Mouse (Mus musculus) Patski (cell line): ENCODE results near the gene Nhlh1. TPM values are rescaled to one million over a fixed set of nuclear protein-coding genes. Genes with fewer than 3 reads are reported as not detected.

Source experiments
- ATAC-seq: fragments of 100-300 bp; one replicate; pipeline ENCODE4 v1.8.0; 2021
- CTCF ChIA-PET: fragments of 350-600 bp; sonication (Branson Sonifier 250); formaldehyde crosslinking; loops from one replicate; lab custom pipeline; 2022; ENCODE audit warnings: inconsistent platforms; lab: Charles Lee
- POLR2A ChIA-PET: fragments of 350-600 bp; sonication (Branson Sonifier 250); formaldehyde crosslinking; loops from one replicate; lab custom pipeline; 2022; ENCODE audit warnings: antibody characterized with exemption, inconsistent platforms; lab: Charles Lee
- DNase-seq: peaks from one replicate; pipeline ENCODE4 v3.0.0-alpha.2; 2011; ENCODE audit warnings: low read depth, low spot score
- H3K27me3 ChIP-seq: fragments of 371-371 bp; one replicate; pipeline ENCODE4 v1.5.1; 2021
- CTCF ChIP-seq: fragments of 100-300 bp; IDR thresholded peaks from one replicate; pipeline ENCODE4 v1.5.1; 2021
- in situ Hi-C: fragments of 300-500 bp; cut with MboI; formaldehyde crosslinking; loops from 3 replicates; pipeline ENCODE4 v1.11.1; 2018; ENCODE audit warnings: low pct_unique_long_range_greater_than_20kb, mixed read lengths
- polyA plus RNA-seq: library from polyadenylated mRNA; unstranded; gene quantifications from one replicate; pipeline ENCODE4 v1.2.3, GENCODE M21; 2021

Nhlh1 gene
- polyA plus RNA-seq, 1 experiment from 2014 or later, result not detected

DNA sequence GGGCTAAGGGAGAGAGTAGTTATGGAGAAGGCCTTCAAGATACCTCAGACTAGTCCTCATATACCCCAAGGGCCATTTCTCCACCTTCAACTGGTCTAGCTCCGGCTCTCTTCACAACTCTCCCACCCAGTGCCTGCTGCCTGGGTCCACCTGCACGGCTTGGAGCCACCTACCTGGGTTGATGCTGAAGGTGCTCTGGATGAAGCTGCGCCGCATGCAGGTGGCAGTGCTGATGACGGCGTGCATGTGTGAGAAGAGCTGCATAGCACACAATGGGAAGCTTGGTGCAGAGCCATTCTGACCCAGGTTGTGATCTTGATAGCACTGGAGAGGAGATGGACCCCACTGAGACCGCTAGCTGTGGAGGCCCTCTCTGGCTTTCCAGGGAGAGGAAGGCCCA, 15.2 kb upstream of the Nhlh1 start:
- in situ Hi-C loops, result no loop called here
- no peak for TF ChIP-seq CTCF
- no peaks in the 10 kb centered on the region for H3K27me3 ChIP-seq
- no peak for DNase-seq
- POLR2A ChIA-PET, result no interaction called here
- CTCF ChIA-PET, result no interaction called here
- no peak for ATAC-seq

DNA sequence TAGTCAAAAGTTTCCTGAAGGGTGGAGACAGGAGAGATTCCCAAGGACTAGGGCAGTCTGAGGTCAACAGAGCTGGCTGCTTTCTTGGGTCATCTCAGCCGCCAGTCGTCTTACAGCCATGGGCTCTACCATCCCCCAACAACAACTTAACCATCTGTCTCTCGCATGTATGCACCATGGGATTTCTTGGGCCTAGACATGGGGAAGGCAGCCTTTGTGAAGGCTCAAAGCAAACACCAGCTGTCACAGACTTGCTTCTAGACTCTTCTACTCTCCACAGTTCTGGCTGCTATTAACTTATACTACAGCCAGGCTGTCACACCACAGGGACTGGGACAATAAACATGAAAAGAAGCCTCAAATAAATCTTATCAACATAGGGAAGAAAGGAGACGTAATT, 14.2 kb upstream of the Nhlh1 start:
- H3K27me3 ChIP-seq, result no peaks in the 10 kb centered on the region
- no peak for TF ChIP-seq CTCF
- CTCF ChIA-PET, result no interaction called here
- POLR2A ChIA-PET, result interaction anchor here (1.4 kb wide), 1 partner anchor 12 kb away, joined by 3 read pairs; the partner anchor contains the start of gene Ncstn
- in situ Hi-C loops, result no loop called here
- no peak for ATAC-seq
- DNase-seq, result no peak

GRCm38 (mm10) chr1:172070227-172070626, 12.9 kb upstream of the Nhlh1 start:
- ATAC-seq, result peak; percentile 15
- no peak for DNase-seq
- TF ChIP-seq CTCF, result no peak
- CTCF ChIA-PET, result no interaction called here
- in situ Hi-C loops, result no loop called here
- H3K27me3 ChIP-seq, result no peaks in the 10 kb centered on the region
- POLR2A ChIA-PET, result interaction anchor here (1.4 kb wide), 1 partner anchor 13 kb away, joined by 3 read pairs; the partner anchor contains the start of gene Ncstn

DNA sequence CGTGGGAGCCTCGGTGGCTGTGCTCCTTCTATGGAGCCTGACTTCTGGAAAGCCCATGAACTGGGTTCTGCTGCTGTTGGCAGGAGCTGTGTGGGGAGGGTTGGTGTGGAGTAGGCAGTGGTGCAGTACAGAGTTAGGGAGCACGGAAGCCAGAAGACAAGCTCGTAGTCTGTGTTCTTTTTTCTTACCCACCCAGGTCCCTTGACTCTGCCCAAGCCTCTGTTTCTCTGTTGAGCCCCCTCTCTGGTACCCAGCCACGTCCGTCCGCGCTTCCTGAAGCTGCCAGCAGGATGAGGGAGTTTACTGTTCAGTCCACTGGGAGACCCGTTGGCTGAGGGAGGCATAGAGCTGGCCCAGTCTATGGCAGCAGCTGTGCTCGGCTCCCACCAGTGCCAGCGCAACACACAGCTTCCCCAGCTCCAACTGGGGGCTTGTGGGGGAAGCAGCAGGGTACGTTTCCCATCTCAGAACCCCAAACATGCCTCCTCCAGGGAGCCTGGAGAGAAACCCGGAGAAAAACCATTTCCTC, 7.3 kb upstream of the Nhlh1 start:
- ChIA-PET CTCF (no interaction called here), POLR2A (interaction anchor here (0.5 kb wide), 1 partner anchor 64 kb away, joined by 5 read pairs; no protein-coding TSS in a partner anchor)
- TF ChIP-seq CTCF, result no peak
- DNase-seq (no peak), ATAC-seq (no peak)
- H3K27me3 ChIP-seq, result no peaks in the 10 kb centered on the region
- in situ Hi-C loops, result no loop called here

DNA sequence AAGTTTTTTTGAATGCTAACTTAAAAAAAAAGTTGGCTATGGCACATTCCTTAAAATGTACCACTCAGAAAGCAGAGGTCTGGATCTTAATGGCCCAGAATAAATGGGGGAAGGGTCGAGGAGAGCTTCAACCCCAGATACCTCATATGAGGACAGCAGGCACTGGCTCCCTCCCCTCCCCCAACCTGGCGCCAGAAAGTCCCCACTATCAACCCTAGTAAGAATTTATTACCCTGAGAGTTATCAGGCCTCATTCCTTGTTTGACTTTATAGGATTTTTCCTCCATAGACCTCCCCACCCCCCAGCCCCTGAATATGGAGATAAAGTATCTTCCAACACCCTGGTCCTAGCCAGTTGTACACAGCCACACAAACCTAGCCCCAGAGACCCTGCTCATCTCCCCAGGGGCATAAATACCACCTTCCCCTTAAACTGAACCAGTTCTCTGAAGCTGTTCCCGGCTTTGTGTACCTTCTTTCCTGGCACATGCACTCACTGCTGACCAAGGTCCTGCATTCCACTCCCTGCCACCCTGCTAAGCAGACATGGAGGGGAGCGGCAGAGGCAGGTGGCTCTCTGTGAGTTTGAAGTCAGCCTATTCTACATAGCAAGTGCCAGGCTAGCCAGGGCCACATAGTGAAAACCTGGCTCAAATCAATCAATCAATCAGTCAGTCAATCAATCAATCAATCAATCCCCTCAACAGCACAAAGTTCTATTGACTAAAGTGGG, 6.1 kb upstream of the Nhlh1 start:
- ATAC-seq (no peak), DNase-seq (no peak)
- TF ChIP-seq CTCF, result no peak
- ChIA-PET CTCF (no interaction called here), POLR2A (no interaction called here)
- in situ Hi-C loops, result no loop called here
- no peaks in the 10 kb centered on the region for H3K27me3 ChIP-seq

DNA sequence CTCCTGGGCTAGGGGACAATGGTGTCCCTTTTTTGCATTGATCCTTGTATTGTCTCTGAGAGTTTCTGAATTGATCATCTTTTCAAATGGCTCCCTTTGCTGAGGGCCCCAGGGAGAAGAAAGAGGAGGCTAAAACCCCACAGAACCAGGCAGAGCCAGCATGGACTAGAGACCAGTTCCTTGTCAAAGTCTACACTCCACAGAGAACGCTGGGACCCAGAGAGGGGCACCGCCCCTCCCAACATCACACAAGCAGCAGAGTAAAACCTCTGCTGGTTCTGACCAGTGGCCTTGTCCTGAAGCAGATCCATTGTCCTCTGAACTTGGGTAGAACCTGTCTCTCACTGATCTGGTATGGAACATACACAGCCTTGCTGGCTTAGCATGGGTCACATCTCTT, 4.7 kb upstream of the Nhlh1 start:
- no peak for TF ChIP-seq CTCF
- DNase-seq (no peak), ATAC-seq (no peak)
- no peaks in the 10 kb centered on the region for H3K27me3 ChIP-seq
- in situ Hi-C loops, result no loop called here
- CTCF ChIA-PET, result no interaction called here
- POLR2A ChIA-PET, result no interaction called here

DNA sequence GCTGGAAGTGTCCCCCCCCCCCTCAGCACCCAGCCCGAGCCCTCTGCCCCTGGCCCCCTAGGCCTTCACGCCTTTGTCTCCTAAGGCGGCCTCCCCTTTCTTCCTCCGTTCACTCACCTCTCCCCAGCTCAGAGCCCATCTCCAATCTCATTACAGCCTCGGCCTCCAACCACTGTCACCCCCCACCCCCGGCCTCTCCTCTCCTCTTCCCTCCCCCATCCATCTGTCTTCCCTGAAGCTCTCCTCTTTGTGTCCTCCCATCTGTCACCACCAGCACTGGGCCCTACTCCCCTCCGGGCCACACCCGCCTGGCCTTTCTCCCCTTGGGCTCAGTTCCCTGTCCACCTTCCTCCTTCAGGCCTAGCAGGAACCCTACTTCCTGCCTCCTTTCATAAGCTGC, 3.8 kb upstream of the Nhlh1 start:
- POLR2A ChIA-PET, result interaction anchor here (1.1 kb wide), 1 partner anchor 20 kb away, joined by 4 read pairs; no protein-coding TSS in a partner anchor
- ATAC-seq (no peak), DNase-seq (no peak)
- no peaks in the 10 kb centered on the region for H3K27me3 ChIP-seq
- no peak for TF ChIP-seq CTCF
- CTCF ChIA-PET, result no interaction called here
- in situ Hi-C loops, result no loop called here

DNA sequence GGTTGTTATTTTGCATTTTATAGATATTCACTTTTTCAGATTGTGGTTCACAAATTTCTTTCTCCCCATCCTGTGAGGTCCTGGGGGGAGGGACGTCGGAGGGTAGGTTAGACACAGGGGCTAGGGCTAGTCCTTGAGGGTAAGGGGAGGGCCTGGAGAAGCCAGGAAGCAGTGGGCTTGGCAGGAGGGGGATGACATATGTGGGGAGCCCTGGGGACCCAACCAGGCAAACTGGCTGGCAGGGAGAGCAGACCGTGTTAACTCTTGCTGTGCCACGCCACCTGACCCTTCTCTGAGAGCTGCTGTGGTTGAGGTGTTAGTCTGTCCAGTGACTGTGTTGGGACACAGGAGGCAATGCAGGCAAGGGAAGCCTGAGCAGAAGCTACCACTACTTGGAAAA, 3.3 kb upstream of the Nhlh1 start:
- H3K27me3 ChIP-seq, result no peaks in the 10 kb centered on the region
- in situ Hi-C loops, result no loop called here
- no peak for ATAC-seq
- TF ChIP-seq CTCF, result no peak
- DNase-seq, result no peak
- POLR2A ChIA-PET, result interaction anchor here (1.1 kb wide), 1 partner anchor 21 kb away, joined by 4 read pairs; no protein-coding TSS in a partner anchor
- CTCF ChIA-PET, result no interaction called here

DNA sequence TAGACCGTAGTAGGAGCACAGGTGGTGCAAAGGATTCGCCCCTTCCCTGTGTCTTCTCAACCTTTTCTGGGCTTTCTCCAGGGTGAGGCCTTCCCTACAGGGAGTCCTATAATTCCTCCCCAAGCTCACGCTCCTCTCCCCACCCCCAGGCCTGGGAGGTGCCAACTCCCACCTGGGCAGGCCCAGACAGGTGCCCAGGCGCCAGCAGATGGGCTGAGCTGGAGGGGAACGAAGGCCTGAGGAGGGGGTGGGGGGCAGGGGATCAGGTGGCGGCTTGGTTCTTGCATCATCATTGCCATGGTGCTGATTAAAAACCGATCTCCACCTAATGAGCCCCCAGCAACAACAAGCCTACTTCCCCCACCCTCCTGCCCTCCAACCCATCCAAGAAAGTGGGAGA, 1.5 kb upstream of the Nhlh1 start:
- no peak for ATAC-seq
- no peak for DNase-seq
- in situ Hi-C loops, result no loop called here
- POLR2A ChIA-PET, result no interaction called here
- CTCF ChIA-PET, result no interaction called here
- no peaks in the 10 kb centered on the region for H3K27me3 ChIP-seq
- no peak for TF ChIP-seq CTCF

DNA sequence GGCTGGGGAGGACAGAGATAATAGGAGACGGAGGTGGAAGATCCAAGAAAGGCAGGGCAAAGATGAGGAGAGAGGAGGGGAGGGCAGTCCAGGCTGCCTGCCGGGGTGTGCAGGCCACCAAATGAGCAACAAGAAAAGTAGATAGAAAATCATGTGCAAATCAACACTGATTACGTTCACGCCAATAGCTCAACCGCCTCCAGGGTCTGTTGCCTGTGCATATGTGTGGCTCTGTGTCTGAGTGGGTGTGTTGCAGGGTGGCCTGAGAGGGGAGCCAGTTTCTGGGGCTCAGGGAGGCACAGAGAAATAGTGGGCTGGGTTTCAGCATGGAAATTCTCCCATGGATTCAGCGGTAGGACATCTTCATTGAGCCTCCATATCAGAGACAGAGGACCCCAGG, 948 bp upstream of the Nhlh1 start:
- ATAC-seq (no peak), DNase-seq (no peak)
- no peak for TF ChIP-seq CTCF
- no peaks in the 10 kb centered on the region for H3K27me3 ChIP-seq
- in situ Hi-C loops, result no loop called here
- POLR2A ChIA-PET, result no interaction called here
- CTCF ChIA-PET, result interaction anchor here (0.9 kb wide), 1 partner anchor 24 kb away, joined by 3 read pairs; the partner anchor contains the start of genes Copa and Ncstn

GRCm38 (mm10) chr1:172056251-172056650, 1.1 kb downstream of the Nhlh1 start:
- H3K27me3 ChIP-seq, result no peaks in the 10 kb centered on the region
- TF ChIP-seq CTCF, result no peak
- POLR2A ChIA-PET, result no interaction called here
- no peak for DNase-seq
- ATAC-seq, result no peak
- CTCF ChIA-PET, result interaction anchor here (1.5 kb wide), 1 partner anchor 10 kb away, joined by 3 read pairs; no protein-coding TSS in a partner anchor
- in situ Hi-C loops, result no loop called here
